Mouse (Mus musculus): ENCODE measurements around the gene Tnrc6c. TPM values are rescaled to one million over a fixed set of nuclear protein-coding genes. Genes with fewer than 3 reads are reported as not detected.

Tnrc6c gene
- polyA plus RNA-seq, 1 experiment from 2014 or later, result 6.0 TPM

- DNase-seq (ENCODE audit: low spot score) (peak; percentile 95), ATAC-seq (ENCODE audit: low FRiP score, low TSS enrichment) (peak; percentile 86)
- 0 out of 2 replicates have a peak, but pooled peaks cover 2% of the 10 kb centered on the region for H3K36me3 ChIP-seq (ENCODE audit: control insufficient read depth, insufficient read depth, low read length)
- peak overlapping the region; percentile 98 for H3K27ac ChIP-seq (replicated peaks)
- peak overlapping the region; percentile 54 for H3K4me3 ChIP-seq (ENCODE audit: low read depth, low read length)
- H3K27me3 ChIP-seq (ENCODE audit: control insufficient read depth, insufficient read depth, low read length), result no peaks in the 10 kb centered on the region
- TF ChIP-seq CTCF (IDR thresholded peaks at IDR 0.05; ENCODE audit: low read depth), result peak; percentile 42; the same call in 1 of the 2 replicates
- peak; percentile 89 for TF ChIP-seq EP300 (optimal IDR thresholded peaks at IDR 0.05)
- H3K4me1 ChIP-seq (replicated peaks; ENCODE audit: control insufficient read depth, insufficient read depth), result peaks cover 9% of the 10 kb centered on the region
- no peaks in the 10 kb centered on the region for H3K9me3 ChIP-seq (ENCODE audit: control insufficient read depth, low read length)
- peak overlapping the region; percentile 80 for H3K4me2 ChIP-seq (replicated peaks; ENCODE audit: low read depth)
- WGBS, result 3% methylated on average over 19 of the region's 19 CpGs
- H3K9ac ChIP-seq (ENCODE audit: low read length), result peak overlapping the region; percentile 71
These were observed 126.6 kb downstream of the Tnrc6c start for GRCm38 (mm10) chr11:117780582-117781111.

GRCm38 (mm10) chr11:117781199-117781821 lies 127.2 kb downstream of the Tnrc6c start:
- Histone ChIP-seq H3K4me2 (replicated peaks; ENCODE audit: low read depth) (peak overlapping the region; percentile 80), H3K27me3 (ENCODE audit: control insufficient read depth, insufficient read depth, low read length) (no peaks in the 10 kb centered on the region), H3K4me1 (replicated peaks; ENCODE audit: control insufficient read depth, insufficient read depth) (peaks cover 9% of the 10 kb centered on the region), H3K27ac (replicated peaks) (peak overlapping the region; percentile 98), H3K4me3 (ENCODE audit: low read depth, low read length) (peak overlapping the region; percentile 17; the same call in 1 of the 2 replicates), H3K36me3 (ENCODE audit: control insufficient read depth, insufficient read depth, low read length) (0 out of 2 replicates have a peak, but pooled peaks cover 2% of the 10 kb centered on the region), H3K9me3 (ENCODE audit: control insufficient read depth, low read length) (no peaks in the 10 kb centered on the region), H3K9ac (ENCODE audit: low read length) (peak overlapping the region; percentile 31; the same call in 1 of the 2 replicates)
- 18% methylated on average over 18 of the region's 18 CpGs for WGBS
- ATAC-seq (ENCODE audit: low FRiP score, low TSS enrichment) (peak; percentile 5; the same call in 1 of the 2 replicates), DNase-seq (ENCODE audit: low spot score) (peak; percentile 73)
- TF ChIP-seq CTCF (IDR thresholded peaks at IDR 0.05; ENCODE audit: low read depth) (no peak), EP300 (optimal IDR thresholded peaks at IDR 0.05) (no peak)

- Histone ChIP-seq H3K36me3 (ENCODE audit: control insufficient read depth, insufficient read depth, low read length) (0 out of 2 replicates have a peak, but pooled peaks cover 2% of the 10 kb centered on the region), H3K4me2 (replicated peaks; ENCODE audit: low read depth) (peak within 1 kb of the TSS; percentile 80), H3K9ac (ENCODE audit: low read length) (peak within 1 kb of the TSS; percentile 31), H3K9me3 (ENCODE audit: control insufficient read depth, low read length) (no peaks in the 10 kb centered on the region), H3K4me1 (replicated peaks; ENCODE audit: control insufficient read depth, insufficient read depth) (peaks cover 9% of the 10 kb centered on the region), H3K27ac (replicated peaks) (peak within 1 kb of the TSS; percentile 98), H3K4me3 (ENCODE audit: low read depth, low read length) (peak within 1 kb of the TSS; percentile 17), H3K27me3 (ENCODE audit: control insufficient read depth, insufficient read depth, low read length) (no peaks in the 10 kb centered on the region)
- ATAC-seq (ENCODE audit: low FRiP score, low TSS enrichment) (no peak), DNase-seq (ENCODE audit: low spot score) (no peak)
- 46% methylated on average over 21 of the region's 24 CpGs for WGBS
- no peak for TF ChIP-seq EP300 (optimal IDR thresholded peaks at IDR 0.05)
- TF ChIP-seq CTCF (IDR thresholded peaks at IDR 0.05; ENCODE audit: low read depth), result no peak
These were observed 128.1 kb downstream of the Tnrc6c start, which contains the start of the genes Tmc8 and Tmc6 for GRCm38 (mm10) chr11:117781993-117782704. Gene Tmc8 (plus strand): TSS chr11:117782076. Gene Tmc6 (minus strand): TSS chr11:117782198.

GRCm38 (mm10) chr11:117782705-117783034 lies 128.6 kb downstream of the Tnrc6c start:
- Histone ChIP-seq H3K36me3 (ENCODE audit: control insufficient read depth, insufficient read depth, low read length) (no peaks in the 10 kb centered on the region), H3K27me3 (ENCODE audit: control insufficient read depth, insufficient read depth, low read length) (no peaks in the 10 kb centered on the region), H3K9ac (ENCODE audit: low read length) (peak overlapping the region; percentile 18; the same call in 1 of the 2 replicates), H3K27ac (replicated peaks) (peak overlapping the region; percentile 63), H3K4me2 (replicated peaks; ENCODE audit: low read depth) (peak overlapping the region; percentile 43), H3K9me3 (ENCODE audit: control insufficient read depth, low read length) (no peaks in the 10 kb centered on the region), H3K4me1 (replicated peaks; ENCODE audit: control insufficient read depth, insufficient read depth) (peaks cover 9% of the 10 kb centered on the region), H3K4me3 (ENCODE audit: low read depth, low read length) (peak overlapping the region; percentile 16; the same call in 1 of the 2 replicates)
- 63% methylated on average over 9 of the region's 9 CpGs for WGBS
- DNase-seq (ENCODE audit: low spot score), result no peak
- no peak for ATAC-seq (ENCODE audit: low FRiP score, low TSS enrichment)
- no peak for TF ChIP-seq EP300 (optimal IDR thresholded peaks at IDR 0.05)
- no peak for TF ChIP-seq CTCF (IDR thresholded peaks at IDR 0.05; ENCODE audit: low read depth)

GRCm38 (mm10) chr11:117783089-117783488 lies 129.0 kb downstream of the Tnrc6c start:
- Histone ChIP-seq H3K9me3 (ENCODE audit: control insufficient read depth, low read length) (no peaks in the 10 kb centered on the region), H3K4me1 (replicated peaks; ENCODE audit: control insufficient read depth, insufficient read depth) (peaks cover 9% of the 10 kb centered on the region), H3K36me3 (ENCODE audit: control insufficient read depth, insufficient read depth, low read length) (no peaks in the 10 kb centered on the region), H3K27ac (replicated peaks) (peak overlapping the region; percentile 63), H3K4me2 (replicated peaks; ENCODE audit: low read depth) (peak overlapping the region; percentile 43), H3K4me3 (ENCODE audit: low read depth, low read length) (peak overlapping the region; percentile 16), H3K27me3 (ENCODE audit: control insufficient read depth, insufficient read depth, low read length) (no peaks in the 10 kb centered on the region), H3K9ac (ENCODE audit: low read length) (peak overlapping the region; percentile 35)
- no peak for ATAC-seq (ENCODE audit: low FRiP score, low TSS enrichment)
- TF ChIP-seq CTCF (IDR thresholded peaks at IDR 0.05; ENCODE audit: low read depth) (peak; percentile 58), EP300 (optimal IDR thresholded peaks at IDR 0.05) (no peak)
- DNase-seq (ENCODE audit: low spot score), result peak; percentile 53
- WGBS, result 14% methylated on average over 31 of the region's 31 CpGs
